Mouse (Mus musculus) heart, postnatal 4 days (tissue): ENCODE data around the gene Gm5741. TPM values are rescaled to one million over a fixed set of nuclear protein-coding genes. Genes with fewer than 3 reads are reported as not detected.

Experiments
- DNase-seq: peaks from one replicate; pipeline ENCODE4 v3.0.0; 2021
- total RNA-seq, 2 experiments: library from RNA; stranded (reverse); gene quantifications; 2 replicates each; pipeline ENCODE4 v1.2.3; 2021

Gm5741 gene
- total RNA-seq, 2 experiments from 2014 or later: not detected

DNA sequence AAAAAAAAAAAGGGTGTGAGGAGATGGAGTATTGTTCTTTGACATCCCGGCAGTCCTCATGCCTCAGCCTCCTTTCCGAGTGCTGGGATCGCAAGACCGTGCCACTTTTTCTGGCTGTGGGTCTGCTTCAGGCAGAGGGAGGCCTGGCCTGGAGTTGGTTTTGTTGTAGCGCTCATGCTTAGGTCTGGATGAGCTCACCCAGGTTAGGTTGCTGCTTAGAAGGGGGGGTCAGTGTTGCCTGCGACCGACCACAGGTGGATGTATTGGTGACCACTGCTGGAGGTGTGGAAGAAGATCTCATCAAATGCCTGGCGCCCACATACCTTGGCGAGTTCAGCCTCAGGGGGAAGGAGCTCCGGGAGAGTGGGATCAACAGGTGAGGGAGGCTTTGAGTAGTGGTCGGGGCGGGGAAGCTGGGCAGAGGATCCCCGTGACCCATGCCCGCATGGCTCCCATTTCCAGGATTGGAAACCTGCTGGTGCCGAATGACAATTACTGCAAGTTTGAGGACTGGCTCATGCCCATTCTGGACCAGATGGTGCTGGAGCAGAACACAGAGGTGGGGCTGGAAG lies 5.3 kb upstream of the Gm5741 start:
- DNase-seq: no peak

DNA sequence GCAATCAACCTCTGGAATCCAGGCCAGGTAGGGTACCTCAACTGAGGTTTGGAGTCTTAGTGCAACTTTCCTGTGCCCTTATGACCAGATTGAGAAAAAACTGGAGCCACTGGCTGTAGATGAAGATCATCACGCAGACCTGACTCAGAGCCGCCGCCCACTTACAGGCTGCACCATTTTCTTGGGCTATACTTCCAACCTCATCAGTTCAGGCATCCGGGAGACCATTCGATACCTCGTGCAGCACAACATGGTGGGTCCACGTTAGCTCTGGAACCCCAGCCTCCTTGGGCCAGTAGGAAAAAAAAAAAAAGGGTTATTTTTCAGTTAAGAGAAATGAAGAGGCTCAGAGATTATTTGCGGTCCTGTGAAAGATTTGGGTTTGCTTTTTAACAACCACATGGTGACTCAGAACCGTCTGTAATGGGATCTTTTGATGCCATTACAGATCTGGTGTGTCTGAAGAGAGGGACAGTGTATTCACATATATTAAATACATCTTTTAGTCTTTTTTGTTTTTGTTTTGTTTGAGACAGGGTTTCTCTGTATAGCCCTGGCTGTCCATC lies 4.7 kb upstream of the Gm5741 start:
- DNase-seq: no peak

DNA sequence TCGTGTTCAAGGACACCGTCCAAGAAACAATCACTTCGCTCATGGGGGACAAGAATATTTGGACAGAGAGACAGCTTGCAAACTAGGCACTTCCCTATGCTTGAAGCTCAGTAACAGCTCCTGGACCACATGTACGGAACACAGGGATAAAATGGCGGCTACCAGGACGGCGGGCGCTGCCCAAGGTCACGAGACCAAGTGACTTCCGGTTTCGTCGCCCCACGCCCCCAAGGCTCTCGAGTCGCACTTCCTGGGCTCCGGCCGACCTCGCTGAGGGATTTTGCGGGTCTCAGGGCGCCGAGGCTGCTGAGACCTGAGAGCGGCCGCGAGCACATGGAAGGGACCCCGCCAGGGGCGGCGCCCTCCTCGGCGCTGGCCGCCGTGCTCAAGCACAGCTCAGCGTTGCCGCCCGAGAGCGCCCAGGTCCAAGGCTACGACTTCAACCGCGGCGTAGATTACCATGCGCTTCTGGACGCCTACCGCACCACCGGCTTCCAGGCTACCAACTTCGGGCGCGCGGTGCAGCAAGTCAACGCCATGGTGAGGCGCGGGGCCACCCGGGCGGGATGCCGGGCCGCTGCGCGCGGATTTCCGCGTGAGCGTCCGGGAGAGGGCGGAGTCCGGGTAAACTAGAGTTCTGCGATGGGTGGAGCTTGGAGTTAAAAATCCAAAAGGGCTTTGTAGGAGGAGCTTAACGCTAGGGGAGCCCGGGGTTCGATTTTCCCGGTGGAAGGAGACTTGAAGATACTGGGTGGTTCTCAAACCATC lies 3.9 kb upstream of the Gm5741 start, which contains the start of gene Dhps:
TSS of gene Dhps (plus strand) at position 244 of the 768 bp plus-strand sequence.
- peak; percentile 92 for DNase-seq

DNA sequence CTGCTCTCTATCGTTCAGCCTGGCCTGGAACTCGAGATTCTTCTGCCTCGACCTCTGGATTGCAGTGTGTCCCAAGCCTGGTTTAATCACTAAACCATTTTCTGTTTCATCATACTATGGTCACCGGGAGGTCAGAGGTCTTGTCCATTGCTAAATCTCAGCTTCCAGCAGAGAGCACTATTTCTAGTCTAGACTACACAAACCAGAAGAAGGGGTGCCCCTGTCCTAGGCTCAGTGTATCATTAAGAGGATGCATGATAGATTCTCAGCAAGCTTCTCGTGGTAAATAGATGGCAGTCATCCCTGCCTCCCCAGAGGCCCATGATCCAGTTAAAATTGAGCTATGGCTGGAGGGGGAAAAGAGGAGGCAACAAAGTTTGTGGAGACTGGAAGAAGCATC lies 3.3 kb upstream of the Gm5741 start:
- no peak for DNase-seq

DNA sequence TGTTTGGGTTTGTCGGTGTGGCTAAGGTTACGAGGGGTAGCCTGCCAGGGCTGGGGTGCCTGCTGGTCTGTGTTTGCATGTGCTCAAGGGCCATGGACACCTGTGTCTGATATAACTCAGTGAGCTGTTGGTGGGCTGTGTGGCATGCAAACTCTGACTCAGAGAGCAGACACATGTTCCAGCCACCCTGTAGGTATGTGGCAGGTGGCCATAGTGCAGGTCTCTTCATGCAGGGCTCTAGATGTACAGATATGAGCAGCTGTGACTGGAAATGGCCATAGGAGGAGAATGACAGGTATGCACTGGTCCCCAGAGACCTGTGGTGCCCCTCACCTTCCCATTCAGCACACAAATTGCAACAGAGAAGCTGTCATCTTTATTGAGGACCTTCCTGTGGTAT lies 627 bp downstream of the Gm5741 start:
- DNase-seq: no peak

DNA sequence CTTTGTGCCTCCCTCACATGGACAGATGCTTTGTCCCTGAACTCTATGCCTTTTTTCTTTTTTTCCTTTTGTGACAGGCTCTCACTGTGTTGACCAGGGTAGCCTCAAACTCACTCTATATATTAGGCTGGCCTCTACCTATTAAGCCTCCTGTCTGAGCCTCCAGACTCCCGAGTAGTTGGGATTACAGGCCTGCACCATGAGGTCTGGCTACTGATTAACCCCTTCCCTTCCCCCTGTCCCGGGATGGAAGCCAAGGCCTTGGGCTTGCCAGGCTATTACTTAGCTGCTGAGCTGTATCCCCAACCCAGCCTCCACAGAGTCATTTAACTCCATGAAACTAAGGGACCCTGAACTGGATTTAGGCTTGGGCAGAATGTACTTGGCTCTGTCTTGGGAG lies 2.6 kb downstream of the Gm5741 start:
- DNase-seq: no peak

DNA sequence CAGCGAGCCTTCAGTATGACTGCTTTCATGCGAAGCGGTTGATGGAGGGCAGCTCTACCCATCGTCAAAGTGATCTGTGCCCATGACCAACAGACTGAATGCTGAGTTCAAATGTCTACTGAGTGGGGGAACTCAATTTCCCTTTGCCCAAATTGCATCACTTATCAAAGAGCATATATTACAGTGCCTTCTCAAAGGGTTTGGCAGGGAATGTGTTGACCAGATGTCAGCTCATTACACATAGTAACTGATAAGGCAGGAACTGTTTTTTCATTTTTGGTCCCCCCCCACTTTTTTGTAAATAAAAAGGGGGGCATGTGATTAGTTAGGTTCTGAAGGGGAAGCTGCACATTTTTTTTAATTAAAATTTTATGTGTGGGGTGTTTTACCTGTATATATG lies 5.2 kb downstream of the Gm5741 start:
- DNase-seq: no peak

DNA sequence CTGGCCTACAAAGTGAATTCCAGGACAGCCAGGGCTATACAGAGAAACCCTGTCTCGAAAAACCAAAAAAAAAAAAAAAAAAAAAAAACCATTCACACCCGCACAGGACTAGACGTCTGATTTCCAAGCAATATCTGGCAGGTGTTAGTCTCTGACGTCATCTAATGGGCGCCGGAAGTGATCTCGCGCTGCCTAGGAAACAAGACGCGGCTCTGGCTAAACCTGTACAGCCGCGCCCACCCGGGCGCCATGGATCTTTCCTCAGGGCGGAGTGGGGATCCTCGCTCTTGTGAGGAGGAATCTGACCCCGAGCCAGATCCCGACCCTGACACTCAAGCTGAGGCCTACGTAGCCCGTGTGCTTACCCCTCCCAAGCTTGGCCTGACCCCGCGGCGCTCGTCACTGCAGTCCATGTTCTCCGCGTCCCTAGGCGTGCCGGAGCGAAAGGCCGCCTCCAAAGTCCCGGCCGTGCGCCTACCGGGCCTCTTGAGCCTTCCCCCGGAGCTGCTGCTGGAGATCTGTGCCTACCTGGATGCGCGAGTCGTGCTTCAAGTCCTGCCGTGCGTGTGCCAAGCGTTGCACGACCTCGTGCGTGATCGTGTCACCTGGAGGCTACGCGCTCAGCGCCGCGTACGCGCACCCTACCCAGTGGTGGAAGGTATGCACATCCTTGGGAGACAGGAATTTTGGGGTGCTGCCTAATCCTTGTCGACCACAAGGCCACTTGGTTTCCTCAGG lies 7.7 kb downstream of the Gm5741 start, which contains the start of gene Fbxw9:
TSS of gene Fbxw9 (plus strand) at position 177 of the 738 bp plus-strand sequence.
- peak; percentile 91 for DNase-seq

DNA sequence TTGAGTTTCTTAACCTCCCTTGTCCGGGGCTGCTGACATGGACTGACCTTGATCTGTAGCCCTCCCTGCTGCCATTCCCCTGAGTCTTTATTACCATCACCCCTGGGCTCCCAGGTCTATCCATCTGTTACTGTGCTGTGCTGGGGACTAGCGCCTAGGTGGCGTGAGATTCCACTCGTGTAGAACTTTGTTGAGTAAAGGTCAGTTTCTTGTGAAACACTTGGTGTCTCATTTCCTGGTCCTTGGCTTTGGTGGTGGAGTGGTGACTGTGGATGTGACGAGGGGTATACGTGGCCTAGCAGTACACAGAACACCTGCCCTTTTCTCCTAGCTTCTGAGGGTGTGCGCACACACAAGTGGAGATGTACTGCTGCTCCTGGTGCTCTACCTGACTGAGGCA lies 10.4 kb downstream of the Gm5741 start:
- DNase-seq: no peak

DNA sequence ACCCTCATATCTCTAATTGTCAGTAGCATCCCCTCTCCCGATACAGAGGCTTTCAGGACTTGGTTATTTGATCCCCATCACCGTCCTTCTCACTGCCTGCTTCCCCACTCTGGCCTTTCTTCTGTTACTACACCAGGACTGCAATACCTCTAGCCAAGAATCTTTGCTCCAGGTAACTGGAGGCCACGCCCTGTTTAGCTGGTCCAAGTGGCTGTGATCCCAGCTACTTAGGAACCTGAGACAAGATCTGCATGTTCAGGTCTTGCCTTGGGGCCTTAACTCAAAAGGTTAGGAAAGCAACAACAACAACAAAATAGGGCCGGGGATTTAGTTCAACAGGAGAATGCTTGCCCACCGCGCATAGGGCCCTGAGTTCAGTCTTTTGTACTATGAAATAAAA lies 24.2 kb downstream of the Gm5741 start:
- DNase-seq: no peak

DNA sequence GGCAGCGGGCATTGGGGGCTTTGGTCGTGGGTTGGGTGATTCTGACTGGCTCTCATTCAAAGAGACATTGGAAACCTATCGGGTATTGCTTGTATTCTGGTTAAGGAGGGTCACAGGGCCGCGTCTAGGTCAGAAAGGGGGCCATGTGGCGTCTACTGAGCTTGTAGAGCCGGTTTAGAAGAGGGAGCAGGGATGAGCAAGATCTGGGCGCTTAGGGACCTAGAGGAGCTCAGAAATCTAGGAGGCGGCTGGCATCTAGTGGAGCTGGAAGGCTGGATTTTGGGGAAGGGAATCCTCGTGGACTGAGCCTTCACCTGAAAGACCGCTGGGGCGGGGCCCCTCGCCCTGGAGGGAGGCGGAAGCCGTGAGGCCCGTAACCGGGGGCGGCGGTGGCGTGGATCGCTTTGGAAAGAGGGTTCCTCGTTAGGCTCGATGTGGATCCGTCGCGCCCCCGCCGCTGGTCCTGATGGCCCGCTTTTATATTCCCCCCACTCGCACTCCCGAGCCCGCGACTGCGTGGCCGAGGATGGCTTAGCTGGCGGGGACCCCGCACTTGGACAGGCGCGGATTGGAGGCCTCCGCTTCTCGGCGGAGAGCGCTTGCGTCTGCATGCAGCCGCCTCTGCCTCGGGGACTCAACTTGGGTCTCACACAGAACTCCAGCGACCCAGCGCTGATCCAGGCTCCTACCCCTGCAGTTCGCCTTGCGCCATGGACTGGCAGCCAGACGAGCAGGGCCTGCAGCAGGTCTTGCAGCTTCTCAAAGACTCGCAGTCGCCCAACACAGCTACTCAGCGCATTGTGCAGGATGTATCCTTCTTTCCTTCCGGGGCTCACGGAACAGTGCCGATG lies 29.9 kb downstream of the Gm5741 start:
- peak; percentile 59 for DNase-seq

DNA sequence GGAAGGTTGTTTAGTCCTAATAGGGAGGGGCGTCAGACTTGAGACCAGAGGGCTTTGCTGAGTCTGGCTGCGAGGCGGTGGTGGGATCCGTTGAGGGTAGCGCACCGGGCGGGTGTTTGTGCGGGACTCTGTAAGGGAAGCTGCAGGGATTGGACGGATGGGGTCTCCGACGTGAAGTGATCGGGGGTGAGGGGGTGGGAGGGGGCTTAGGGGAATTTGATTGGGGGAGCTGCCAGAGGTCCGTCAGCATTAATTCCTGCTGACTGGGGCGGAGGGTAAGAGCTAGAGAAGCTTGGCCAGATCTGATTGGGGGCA lies 30.5 kb downstream of the Gm5741 start:
- DNase-seq: no peak

DNA sequence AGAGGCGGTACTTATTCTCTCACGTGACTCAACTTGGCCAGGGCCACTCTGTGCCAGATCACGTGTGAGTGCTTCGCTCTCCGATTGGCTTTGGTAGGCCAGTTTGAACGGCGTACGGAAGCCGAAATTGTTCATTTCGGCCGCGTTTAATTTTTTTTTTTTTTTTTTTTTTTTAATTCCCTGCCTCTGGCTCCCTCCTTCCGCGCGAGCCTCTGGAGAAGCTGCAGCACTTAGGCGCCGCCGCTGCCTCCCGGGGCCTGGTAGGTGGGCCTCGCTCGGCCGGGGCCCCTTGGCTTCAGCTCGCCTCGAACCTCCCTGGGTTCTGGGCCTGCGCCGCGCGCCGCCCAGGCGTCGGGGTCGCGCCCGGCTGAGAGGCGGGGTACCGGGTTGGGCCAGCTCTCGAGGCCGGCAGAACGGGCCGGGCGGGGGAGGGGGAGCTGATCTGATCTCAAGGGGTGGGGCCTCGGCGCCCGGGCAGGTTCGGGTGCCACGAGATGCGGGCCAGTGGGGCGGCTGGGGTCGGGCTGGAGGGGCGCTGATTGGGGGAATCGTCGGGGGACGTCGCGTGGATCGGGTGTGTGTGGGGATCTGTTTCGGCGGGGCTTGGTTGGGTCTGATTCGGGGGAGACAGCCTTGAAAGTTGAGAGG lies 30.9 kb downstream of the Gm5741 start, which contains the start of gene Tnpo2:
TSS of gene Tnpo2 (plus strand) at position 198 of the 648 bp plus-strand sequence.
- peak; percentile 89 for DNase-seq

DNA sequence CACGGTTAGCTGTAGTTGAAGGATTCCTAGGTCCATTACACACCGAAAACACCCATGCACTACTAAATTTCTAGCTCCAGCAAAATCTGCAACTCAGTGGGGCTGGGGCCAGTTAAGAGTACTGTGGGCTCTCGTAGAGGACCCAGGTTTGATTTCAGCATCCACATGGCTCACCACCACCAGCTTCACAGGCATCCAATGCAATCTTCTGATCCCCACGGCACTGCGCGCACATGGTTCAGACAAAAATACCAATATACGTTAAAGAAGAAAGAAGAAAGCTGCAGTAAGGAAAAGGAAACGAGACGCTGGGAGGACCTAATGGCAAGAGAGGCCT lies 31.4 kb downstream of the Gm5741 start:
- DNase-seq: no peak

DNA sequence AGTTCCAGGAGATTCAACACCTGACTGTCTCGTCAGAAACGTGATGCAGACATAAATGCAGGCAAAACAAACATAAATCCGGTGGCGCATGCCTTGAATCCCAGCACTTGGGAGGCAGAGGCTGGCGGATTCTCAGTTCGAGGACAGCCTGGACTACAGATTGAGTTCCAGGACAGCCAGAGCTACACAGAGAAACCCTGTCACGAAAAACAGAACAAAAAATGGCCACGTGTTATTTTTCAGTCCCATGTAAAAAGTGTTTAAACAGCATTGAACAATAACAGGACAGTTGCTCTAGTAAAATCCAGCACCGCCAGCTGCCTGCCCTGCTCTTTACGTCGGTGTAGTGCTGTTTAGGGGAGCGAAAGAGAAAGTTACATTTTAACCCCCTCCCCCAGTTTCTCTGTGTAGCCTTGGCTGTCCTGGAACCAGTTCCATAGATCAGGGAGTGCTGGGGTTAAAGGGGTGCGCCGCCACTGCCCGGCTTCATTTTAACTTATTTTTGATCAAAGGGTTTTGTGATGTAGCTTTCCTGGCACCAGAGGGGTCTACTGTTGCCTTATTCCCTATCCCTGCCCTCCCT lies 32.0 kb downstream of the Gm5741 start:
- DNase-seq: no peak

DNA sequence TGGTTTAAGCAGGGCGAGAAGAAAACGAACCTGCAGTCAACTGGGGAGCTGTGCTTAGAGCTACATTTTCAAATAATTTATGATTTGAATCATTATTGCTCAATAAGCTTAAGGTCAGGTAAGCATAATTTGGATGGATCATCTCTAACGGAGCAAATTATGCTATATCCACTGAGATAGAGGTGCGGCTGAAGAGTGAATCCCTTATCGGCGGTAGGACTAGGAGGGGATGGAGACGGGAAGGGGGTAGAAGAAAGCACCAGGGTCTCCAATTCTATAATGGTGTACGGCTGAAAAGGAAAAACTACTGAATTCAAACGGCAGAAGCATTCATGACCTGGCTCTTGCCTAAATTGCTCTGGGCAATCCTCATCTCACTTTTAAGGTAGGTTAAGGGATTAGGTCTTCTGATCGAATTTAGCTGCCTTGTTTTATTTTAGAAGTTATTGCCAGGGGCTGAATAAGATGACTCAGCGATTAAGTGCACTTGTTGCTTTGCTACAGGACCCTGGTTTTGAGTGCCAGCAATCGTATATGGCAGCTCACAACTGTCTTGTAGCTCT lies 32.5 kb downstream of the Gm5741 start:
- DNase-seq: no peak

DNA sequence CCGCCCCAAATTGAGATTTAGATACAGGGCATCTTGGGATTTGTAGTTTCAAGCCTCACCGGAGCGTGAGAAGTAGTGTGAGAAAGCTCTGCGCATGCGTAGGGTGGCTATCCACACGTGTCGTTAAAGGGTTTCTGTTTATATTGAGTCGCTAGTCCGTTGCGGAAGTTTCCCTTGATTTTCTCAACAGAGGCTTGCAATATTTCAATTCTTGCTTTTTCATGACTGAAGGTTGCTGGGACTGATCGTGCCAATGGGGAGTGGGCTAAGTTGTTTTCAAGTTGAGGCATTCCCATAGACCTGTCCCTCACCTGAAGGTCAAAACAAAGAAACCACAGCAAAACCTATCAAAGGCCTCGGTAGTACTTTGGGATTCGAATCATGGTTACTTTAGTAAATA lies 33.0 kb downstream of the Gm5741 start:
- DNase-seq: peak; percentile 80

DNA sequence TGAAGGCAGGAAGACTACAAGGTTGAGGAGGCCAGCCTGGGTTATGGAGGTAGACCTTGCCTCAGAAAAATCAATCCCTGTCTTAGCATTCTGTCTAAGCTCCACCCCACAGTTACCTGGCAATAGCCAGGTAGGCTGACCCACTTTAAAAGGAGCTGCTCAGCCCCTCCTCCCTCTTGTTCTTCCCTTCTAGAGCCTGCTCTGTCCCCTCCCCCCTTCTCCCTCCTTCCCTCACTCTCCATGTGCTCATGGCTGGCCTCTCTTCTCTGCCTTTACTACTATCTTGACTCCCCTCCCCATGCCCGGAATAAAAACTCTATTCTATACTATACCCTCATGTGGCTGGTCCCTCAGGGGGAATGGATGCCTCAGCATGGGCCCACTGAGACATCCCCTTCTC lies 33.9 kb downstream of the Gm5741 start:
- DNase-seq: no peak

DNA sequence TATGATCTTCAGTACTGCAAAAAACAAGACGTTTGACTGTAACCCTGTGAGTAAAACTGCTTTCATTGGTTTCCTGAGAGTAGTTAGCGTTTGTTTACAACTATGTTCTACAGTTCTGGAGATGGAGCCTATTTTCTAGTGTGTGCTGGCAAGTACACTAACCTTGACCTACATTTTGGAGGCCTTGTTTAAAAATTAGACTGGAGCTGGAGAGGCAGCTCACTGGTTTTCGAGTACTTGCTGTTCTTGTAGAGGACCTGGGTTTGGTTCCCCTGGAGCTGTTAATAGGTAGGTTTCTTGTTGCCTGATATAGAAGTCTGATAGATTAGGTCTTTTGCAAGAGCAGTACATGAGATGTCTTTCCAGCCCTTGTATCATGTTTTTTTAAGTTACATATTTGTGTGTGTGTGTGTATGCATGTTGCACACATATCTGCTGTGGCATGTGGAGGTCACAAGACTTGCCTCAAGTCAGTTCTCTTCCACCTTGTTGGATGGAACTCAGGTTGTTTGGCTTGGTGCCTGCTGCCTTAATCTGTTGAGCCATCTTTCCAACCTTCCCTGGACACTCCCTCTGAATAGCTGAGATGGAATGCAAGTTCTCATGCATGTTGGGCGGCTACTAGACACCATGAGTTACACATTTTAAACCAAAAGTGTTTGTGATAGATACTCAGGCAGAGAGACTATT lies 35.0 kb downstream of the Gm5741 start:
- no peak for DNase-seq

DNA sequence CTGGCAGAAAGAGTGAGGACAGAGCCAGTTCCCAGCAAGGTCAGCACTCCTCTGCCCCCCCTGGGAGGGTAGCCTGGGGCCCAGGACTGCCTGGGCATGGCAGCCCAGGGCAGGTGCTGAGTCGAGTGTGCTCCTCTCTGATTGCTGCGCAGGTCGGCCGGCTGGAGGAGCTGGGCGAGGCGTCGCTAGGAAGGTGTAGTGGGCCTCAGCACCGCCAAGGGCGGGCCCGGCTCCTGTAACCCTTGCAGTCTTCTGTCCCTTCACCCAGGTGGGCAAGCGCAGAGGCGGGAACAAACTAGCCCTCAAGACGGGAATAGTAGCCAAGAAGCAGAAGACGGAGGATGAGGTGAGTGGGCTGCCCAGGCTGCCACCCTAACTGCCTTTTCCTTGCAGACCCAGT lies 38.5 kb downstream of the Gm5741 start:
- no peak for DNase-seq

DNA sequence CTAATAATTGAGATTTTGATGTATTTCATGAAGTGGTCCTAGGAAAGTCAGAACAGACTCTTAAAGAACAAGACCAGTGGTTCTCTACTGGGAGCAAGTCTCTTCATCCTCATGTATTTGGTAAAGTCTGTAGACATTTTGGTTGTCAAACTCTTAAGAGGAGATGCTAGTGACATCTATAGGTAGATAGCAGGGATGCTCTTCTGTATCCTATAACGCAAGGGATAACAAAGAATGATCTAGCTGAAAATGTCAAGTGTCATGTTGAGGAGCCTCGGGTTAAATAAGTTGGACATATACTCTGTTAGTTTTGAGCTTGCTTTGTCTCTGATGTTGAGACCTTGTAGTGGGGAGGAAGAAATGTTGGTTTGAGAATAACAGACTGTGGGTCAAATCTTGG lies 39.9 kb downstream of the Gm5741 start:
- no peak for DNase-seq
